Mouse (Mus musculus) CD4-positive, CD25-positive, alpha-beta regulatory T cell (primary cell): ENCODE measurements around the gene Rhox2g. TPM values are rescaled to one million over a fixed set of nuclear protein-coding genes. Genes with fewer than 3 reads are reported as not detected.

Source experiments
- polyA plus RNA-seq: library from polyadenylated mRNA; unstranded; fragments of 100-300 nt; shearing (Covaris generic); gene quantifications from one replicate; pipeline ENCODE4 v1.2.1, GENCODE M21; 2017

Gene Rhox2g
- not detected for polyA plus RNA-seq

DNA sequence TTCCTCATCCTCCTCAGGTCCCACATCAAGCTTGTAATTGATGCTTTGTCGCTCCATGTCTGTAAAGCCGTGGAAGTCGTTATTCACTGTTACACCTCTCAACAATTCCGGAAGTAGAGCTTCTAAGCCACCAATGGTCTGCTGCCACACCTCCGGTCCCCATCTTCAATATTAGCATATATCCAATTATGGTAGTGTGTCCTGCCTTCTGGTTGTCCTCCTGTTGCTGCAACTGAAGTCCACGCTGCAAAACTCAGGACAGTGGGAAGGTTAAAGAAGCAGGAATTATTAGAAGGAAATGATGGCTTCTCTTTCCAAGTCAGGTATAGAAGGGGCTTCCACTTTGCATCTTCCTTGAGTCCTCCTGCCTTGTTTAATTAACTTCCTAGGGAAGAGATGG, at the start of gene Rhox2g:
TSS of gene Rhox2g (minus strand) at position 101 of the 400 bp plus-strand sequence.

DNA sequence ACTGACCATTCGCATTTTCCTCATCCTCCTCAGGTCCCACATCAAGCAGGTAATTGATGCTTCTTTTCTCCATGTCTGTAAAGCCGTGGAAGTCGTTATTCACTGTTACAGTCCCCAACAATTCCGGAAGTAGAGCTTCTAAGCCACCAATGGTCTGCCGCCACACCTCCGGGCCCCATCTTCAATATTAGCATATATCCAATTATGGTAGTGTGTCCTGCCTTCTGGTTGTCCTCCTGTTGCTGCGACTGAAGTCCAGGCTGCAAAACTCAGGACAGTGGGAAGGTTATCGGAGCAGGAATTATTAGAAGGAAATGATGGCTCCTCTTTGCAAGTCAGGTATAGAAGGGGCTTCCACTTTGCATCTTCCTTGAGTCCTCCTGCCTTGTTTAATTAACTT, 29.9 kb upstream of the Rhox2g start, which contains the start of gene Rhox2h:
TSS of gene Rhox2h (minus strand) at position 101 of the 400 bp plus-strand sequence.

DNA sequence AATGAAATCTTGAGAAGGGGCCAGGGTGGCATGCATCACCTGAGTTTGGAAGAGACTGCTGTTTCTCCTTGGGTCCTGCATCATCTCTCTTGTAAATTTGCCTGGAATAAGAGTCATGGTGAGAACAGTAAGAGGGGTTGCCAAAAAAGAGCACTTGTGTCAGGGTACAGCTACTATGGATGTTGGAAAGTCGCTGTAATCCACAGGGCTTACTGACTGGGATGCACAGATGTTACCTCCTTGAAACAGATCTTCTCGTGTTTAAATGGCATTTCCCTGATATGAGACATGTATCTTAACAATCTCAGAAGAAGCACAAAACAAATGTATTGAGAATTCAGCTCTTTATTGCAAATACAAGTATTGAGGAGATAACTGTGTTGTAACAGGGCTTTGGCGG, 25.4 kb upstream of the Rhox2g start, which contains the start of gene Rhox3h:
TSS of gene Rhox3h (minus strand) at position 101 of the 400 bp plus-strand sequence.

DNA sequence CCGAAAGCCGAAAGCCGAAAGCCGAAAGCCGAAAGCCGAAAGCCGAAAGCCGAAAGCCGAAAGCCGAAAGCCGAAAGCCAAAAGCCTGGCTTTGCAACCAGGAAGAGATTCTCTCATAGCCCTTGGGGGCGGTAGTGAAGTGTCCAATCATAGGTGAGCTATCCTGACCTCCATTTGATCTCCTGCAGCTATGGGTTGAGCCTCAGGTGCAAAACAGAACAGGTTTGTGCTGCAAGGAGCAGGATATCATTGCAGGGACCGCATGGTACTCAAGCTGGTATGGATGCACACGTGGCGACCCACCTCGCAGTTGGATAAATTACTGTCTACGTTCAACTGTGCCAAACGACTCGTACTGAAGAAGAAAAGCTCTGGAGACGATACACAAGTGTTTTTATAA, 8.0 kb upstream of the Rhox2g start, which contains the start of gene Rhox4g:
TSS of gene Rhox4g (minus strand) at position 101 of the 400 bp plus-strand sequence.

DNA sequence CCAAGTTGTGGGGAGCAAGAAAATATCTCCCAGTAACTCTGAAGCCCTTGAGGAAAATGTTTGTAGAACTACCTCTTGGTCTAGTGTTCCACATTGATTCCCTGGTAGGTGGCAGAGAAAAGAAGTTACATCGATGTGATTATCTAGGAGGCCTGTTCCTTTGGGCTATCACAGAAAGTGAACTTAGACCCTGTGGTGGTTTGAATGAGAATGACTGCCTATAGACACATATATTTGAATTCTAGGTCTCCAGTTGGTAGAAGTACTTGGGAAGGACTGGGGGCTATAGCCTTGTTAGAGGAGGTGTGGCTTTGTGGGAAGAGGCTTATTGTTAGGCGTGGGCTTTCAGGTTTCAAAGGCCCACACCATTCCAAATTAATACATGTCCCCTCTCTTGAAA, 14.8 kb downstream of the Rhox2g start, which contains the start of gene Rhox3g:
TSS of gene Rhox3g (minus strand) at position 101 of the 400 bp plus-strand sequence.

DNA sequence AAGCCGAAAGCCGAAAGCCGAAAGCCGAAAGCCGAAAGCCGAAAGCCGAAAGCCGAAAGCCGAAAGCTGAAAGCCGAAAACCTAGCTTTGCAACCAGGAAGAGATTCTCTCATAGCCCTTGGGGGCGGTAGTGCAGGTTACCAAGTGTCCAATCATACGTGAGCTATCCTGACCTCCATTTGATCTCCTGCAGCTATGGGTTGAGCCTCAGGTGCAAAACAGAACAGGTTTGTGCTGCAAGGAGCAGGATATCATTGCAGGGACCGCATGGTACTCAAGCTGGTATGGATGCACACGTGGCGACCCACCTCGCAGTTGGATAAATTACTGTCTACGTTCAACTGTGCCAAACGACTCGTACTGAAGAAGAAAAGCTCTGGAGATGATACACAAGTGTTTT, 35.7 kb downstream of the Rhox2g start, which contains the start of gene Rhox4f:
TSS of gene Rhox4f (minus strand) at position 101 of the 400 bp plus-strand sequence.

Other genes starting within 250 kb of the Rhox2g start
- not detected for gene Rhox2b, start 231.4 kb downstream of the Rhox2g start, polyA plus RNA-seq
- gene Rhox4b, start 211.0 kb downstream of the Rhox2g start, polyA plus RNA-seq, result not detected
- gene Rhox2c, start 189.8 kb downstream of the Rhox2g start, polyA plus RNA-seq, result not detected
- gene Rhox3c, start 184.9 kb downstream of the Rhox2g start, polyA plus RNA-seq, result not detected
- gene Rhox4c, start 163.1 kb downstream of the Rhox2g start, polyA plus RNA-seq, result not detected
- not detected for gene Rhox2d, start 150.0 kb downstream of the Rhox2g start, polyA plus RNA-seq
- not detected for gene Rhox4d, start 129.1 kb downstream of the Rhox2g start, polyA plus RNA-seq
- gene Rhox2e, start 113.0 kb downstream of the Rhox2g start, polyA plus RNA-seq, result not detected
- gene Rhox3e, start 101.5 kb downstream of the Rhox2g start, polyA plus RNA-seq, result not detected
- gene Rhox4e, start 86.1 kb downstream of the Rhox2g start, polyA plus RNA-seq, result 0.20 TPM
- gene Rhox2f, start 72.1 kb downstream of the Rhox2g start, polyA plus RNA-seq, result not detected
- gene Rhox3f, start 62.5 kb downstream of the Rhox2g start, polyA plus RNA-seq, result not detected
- 0.29 TPM for gene Rhox4f, start 35.8 kb downstream of the Rhox2g start, polyA plus RNA-seq
- not detected for gene Rhox3g, start 14.9 kb downstream of the Rhox2g start, polyA plus RNA-seq
- gene Rhox4g, start 7.9 kb upstream of the Rhox2g start, polyA plus RNA-seq, result not detected
- gene Rhox3h, start 25.3 kb upstream of the Rhox2g start, polyA plus RNA-seq, result not detected
- gene Rhox2h, start 29.8 kb upstream of the Rhox2g start, polyA plus RNA-seq, result not detected
- gene Rhox5, start 161.4 kb upstream of the Rhox2g start, polyA plus RNA-seq, result not detected
- not detected for gene Rhox6, start 183.4 kb upstream of the Rhox2g start, polyA plus RNA-seq
- gene Rhox7a, start 188.2 kb upstream of the Rhox2g start, polyA plus RNA-seq, result not detected
- gene Rhox8, start 235.5 kb upstream of the Rhox2g start, polyA plus RNA-seq, result not detected